Mouse (Mus musculus): ENCODE results near the gene Nsg1. TPM values are rescaled to one million over a fixed set of nuclear protein-coding genes. Genes with fewer than 3 reads are reported as not detected.

The Nsg1 gene
- polyA plus RNA-seq, 1 experiment from 2014 or later, result 23.4 TPM

DNA sequence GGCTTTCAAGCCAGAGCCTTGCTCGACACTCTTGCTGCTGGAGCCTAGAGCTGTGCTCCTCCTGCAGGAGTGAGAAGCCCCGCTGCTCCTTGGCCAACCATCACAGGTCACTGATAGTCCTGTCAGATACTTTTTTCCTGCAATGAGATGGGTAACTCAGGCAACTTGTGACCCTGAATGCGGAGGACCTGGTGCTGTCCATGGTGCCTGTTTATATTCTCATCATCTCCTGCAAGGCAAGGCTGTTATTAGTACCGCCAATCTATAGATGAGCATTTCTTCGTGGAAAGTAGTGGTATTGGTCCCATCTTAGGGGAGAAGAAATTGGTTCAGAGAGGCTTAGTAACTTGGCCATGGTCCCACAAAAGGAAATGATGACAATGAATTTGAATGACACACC, 14.1 kb upstream of the Nsg1 start:
- no peak overlapping the region for H3K27ac ChIP-seq (replicated peaks)
- H3K4me1 ChIP-seq (replicated peaks; ENCODE audit: control insufficient read depth, insufficient read depth), result no peaks in the 10 kb centered on the region
- no peak for ATAC-seq (ENCODE audit: low FRiP score, low TSS enrichment)
- H3K27me3 ChIP-seq (ENCODE audit: control insufficient read depth, insufficient read depth, low read length), result no peaks in the 10 kb centered on the region
- H3K4me2 ChIP-seq (replicated peaks; ENCODE audit: low read depth), result no peak overlapping the region
- no peak for DNase-seq (ENCODE audit: low spot score)
- no peak overlapping the region for H3K9ac ChIP-seq (ENCODE audit: low read length)
- 36% methylated on average over 5 of the region's 5 CpGs for whole genome bisulfite sequencing
- no peaks in the 10 kb centered on the region for H3K9me3 ChIP-seq (ENCODE audit: control insufficient read depth, low read length)
- H3K36me3 ChIP-seq (ENCODE audit: control insufficient read depth, insufficient read depth, low read length), result no peaks in the 10 kb centered on the region
- no peak overlapping the region for H3K4me3 ChIP-seq (ENCODE audit: low read depth, low read length)
- TF ChIP-seq EP300 (optimal IDR thresholded peaks at IDR 0.05), result no peak
- no peak for TF ChIP-seq CTCF (IDR thresholded peaks at IDR 0.05; ENCODE audit: low read depth)

- DNase-seq (ENCODE audit: low spot score) (no peak), ATAC-seq (ENCODE audit: low FRiP score, low TSS enrichment) (no peak)
- no peaks in the 10 kb centered on the region for H3K9me3 ChIP-seq (ENCODE audit: control insufficient read depth, low read length)
- no peak overlapping the region for H3K27ac ChIP-seq (replicated peaks)
- H3K9ac ChIP-seq (ENCODE audit: low read length), result no peak overlapping the region
- no peaks in the 10 kb centered on the region for H3K4me1 ChIP-seq (replicated peaks; ENCODE audit: control insufficient read depth, insufficient read depth)
- no peak overlapping the region for H3K4me2 ChIP-seq (replicated peaks; ENCODE audit: low read depth)
- H3K27me3 ChIP-seq (ENCODE audit: control insufficient read depth, insufficient read depth, low read length), result no peaks in the 10 kb centered on the region
- no peak for TF ChIP-seq EP300 (optimal IDR thresholded peaks at IDR 0.05)
- TF ChIP-seq CTCF (IDR thresholded peaks at IDR 0.05; ENCODE audit: low read depth), result no peak
- no peaks in the 10 kb centered on the region for H3K36me3 ChIP-seq (ENCODE audit: control insufficient read depth, insufficient read depth, low read length)
- no peak overlapping the region for H3K4me3 ChIP-seq (ENCODE audit: low read depth, low read length)
- WGBS, result 64% methylated on average over 11 of the region's 11 CpGs
Measured at GRCm38 (mm10) chr5:38168497-38168896, 8.8 kb upstream of the Nsg1 start.

GRCm38 (mm10) chr5:38158947-38159633, 617 bp downstream of the Nsg1 start:
- Histone ChIP-seq H3K4me3 (ENCODE audit: low read depth, low read length) (peak overlapping the region; percentile 65), H3K27ac (replicated peaks) (no peak overlapping the region; the same call in 1 of the 2 replicates), H3K27me3 (ENCODE audit: control insufficient read depth, insufficient read depth, low read length) (no peaks in the 10 kb centered on the region), H3K36me3 (ENCODE audit: control insufficient read depth, insufficient read depth, low read length) (no peaks in the 10 kb centered on the region), H3K4me2 (replicated peaks; ENCODE audit: low read depth) (peak overlapping the region; percentile 86), H3K4me1 (replicated peaks; ENCODE audit: control insufficient read depth, insufficient read depth) (no peaks in the 10 kb centered on the region), H3K9ac (ENCODE audit: low read length) (peak overlapping the region; percentile 64), H3K9me3 (ENCODE audit: control insufficient read depth, low read length) (no peaks in the 10 kb centered on the region)
- peak; percentile 42 for DNase-seq (ENCODE audit: low spot score)
- peak; percentile 49; the same call in 1 of the 2 replicates for ATAC-seq (ENCODE audit: low FRiP score, low TSS enrichment)
- under 1% methylated on average over 74 of the region's 79 CpGs for WGBS
- TF ChIP-seq CTCF (IDR thresholded peaks at IDR 0.05; ENCODE audit: low read depth), result no peak
- no peak for TF ChIP-seq EP300 (optimal IDR thresholded peaks at IDR 0.05)

DNA sequence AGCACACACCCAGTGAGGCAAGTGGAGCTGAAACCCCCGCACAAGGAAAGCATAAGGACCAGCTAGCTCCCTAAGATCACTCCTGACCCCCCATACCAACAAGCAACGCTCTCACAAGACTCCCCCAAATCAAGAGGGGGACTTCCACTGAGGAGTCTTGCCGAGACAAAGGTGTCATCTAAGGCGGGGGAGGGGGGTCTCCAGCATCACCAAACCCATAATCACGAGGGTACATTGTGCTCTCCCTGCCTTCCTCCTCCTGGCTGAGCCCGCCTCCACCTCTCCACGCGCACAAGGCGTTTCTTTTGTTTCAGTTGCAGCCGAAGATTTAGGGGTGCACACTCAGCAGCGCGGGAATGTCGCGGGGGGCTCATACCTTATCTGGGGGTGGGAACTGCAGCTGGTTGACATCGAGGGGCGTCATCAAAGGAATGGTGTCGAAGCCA, 1.2 kb downstream of the Nsg1 start:
- no peaks in the 10 kb centered on the region for H3K27me3 ChIP-seq (ENCODE audit: control insufficient read depth, insufficient read depth, low read length)
- 3% methylated on average over 17 of the region's 17 CpGs for WGBS
- peak; percentile 6; the same call in 1 of the 2 replicates for ATAC-seq (ENCODE audit: low FRiP score, low TSS enrichment)

DNA sequence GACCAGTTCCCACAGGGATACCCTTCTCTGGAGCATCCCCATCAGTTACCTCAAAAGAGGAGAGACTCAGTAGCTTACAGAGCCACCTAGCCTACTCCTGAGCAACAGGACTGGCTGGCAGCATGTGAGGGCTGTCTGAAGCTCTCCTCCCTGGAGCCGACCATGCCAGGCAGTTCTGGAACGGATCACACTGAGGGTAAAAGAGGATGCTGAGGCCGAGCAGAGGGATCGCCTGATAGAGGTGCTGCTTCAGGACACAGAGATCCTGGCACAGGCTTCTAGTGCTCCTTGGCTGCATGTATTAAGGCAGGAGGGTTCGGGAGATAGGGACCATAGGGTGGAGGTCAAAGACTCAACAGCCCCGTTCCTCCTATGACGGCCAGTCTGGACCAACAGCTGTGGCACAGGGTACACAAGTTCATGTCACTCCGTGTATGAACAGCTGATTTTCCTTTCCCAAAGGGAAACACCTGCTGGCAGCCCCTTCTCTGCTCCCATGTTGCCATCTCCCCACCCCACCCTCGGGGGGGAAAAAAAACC, 2.2 kb downstream of the Nsg1 start:
- H3K27me3 ChIP-seq (ENCODE audit: control insufficient read depth, insufficient read depth, low read length), result no peaks in the 10 kb centered on the region
- no peaks in the 10 kb centered on the region for H3K36me3 ChIP-seq (ENCODE audit: control insufficient read depth, insufficient read depth, low read length)
- 60% methylated on average over 9 of the region's 9 CpGs for WGBS
- H3K9ac ChIP-seq (ENCODE audit: low read length), result no peak overlapping the region
- no peak overlapping the region for H3K27ac ChIP-seq (replicated peaks)
- TF ChIP-seq EP300 (optimal IDR thresholded peaks at IDR 0.05) (no peak), CTCF (IDR thresholded peaks at IDR 0.05; ENCODE audit: low read depth) (no peak)
- H3K4me2 ChIP-seq (replicated peaks; ENCODE audit: low read depth), result no peak overlapping the region
- no peak overlapping the region for H3K4me3 ChIP-seq (ENCODE audit: low read depth, low read length)
- no peak for DNase-seq (ENCODE audit: low spot score)
- no peaks in the 10 kb centered on the region for H3K4me1 ChIP-seq (replicated peaks; ENCODE audit: control insufficient read depth, insufficient read depth)
- no peak for ATAC-seq (ENCODE audit: low FRiP score, low TSS enrichment)
- H3K9me3 ChIP-seq (ENCODE audit: control insufficient read depth, low read length), result no peaks in the 10 kb centered on the region

More for the DNA sequence above, 1.2 kb downstream of the Nsg1 start:
- DNase-seq (ENCODE audit: low spot score), result no peak
- Histone ChIP-seq H3K27ac (replicated peaks) (no peak overlapping the region; the same call in 1 of the 2 replicates), H3K4me1 (replicated peaks; ENCODE audit: control insufficient read depth, insufficient read depth) (no peaks in the 10 kb centered on the region), H3K9ac (ENCODE audit: low read length) (peak overlapping the region; percentile 64), H3K9me3 (ENCODE audit: control insufficient read depth, low read length) (no peaks in the 10 kb centered on the region), H3K36me3 (ENCODE audit: control insufficient read depth, insufficient read depth, low read length) (no peaks in the 10 kb centered on the region), H3K4me3 (ENCODE audit: low read depth, low read length) (peak overlapping the region; percentile 65), H3K4me2 (replicated peaks; ENCODE audit: low read depth) (peak overlapping the region; percentile 86)
- TF ChIP-seq EP300 (optimal IDR thresholded peaks at IDR 0.05), result no peak
- no peak for TF ChIP-seq CTCF (IDR thresholded peaks at IDR 0.05; ENCODE audit: low read depth)

- Histone ChIP-seq H3K4me3 (ENCODE audit: low read depth, low read length) (no peak overlapping the region), H3K9ac (ENCODE audit: low read length) (no peak overlapping the region), H3K36me3 (ENCODE audit: control insufficient read depth, insufficient read depth, low read length) (no peaks in the 10 kb centered on the region), H3K27me3 (ENCODE audit: control insufficient read depth, insufficient read depth, low read length) (no peaks in the 10 kb centered on the region), H3K9me3 (ENCODE audit: control insufficient read depth, low read length) (no peaks in the 10 kb centered on the region), H3K4me2 (replicated peaks; ENCODE audit: low read depth) (no peak overlapping the region), H3K27ac (replicated peaks) (no peak overlapping the region), H3K4me1 (replicated peaks; ENCODE audit: control insufficient read depth, insufficient read depth) (no peaks in the 10 kb centered on the region)
- DNase-seq (ENCODE audit: low spot score) (no peak), ATAC-seq (ENCODE audit: low FRiP score, low TSS enrichment) (no peak)
- TF ChIP-seq CTCF (IDR thresholded peaks at IDR 0.05; ENCODE audit: low read depth) (no peak), EP300 (optimal IDR thresholded peaks at IDR 0.05) (no peak)
- 82% methylated on average over 5 of the region's 5 CpGs for WGBS
Measured at GRCm38 (mm10) chr5:38153636-38154035, 6.1 kb downstream of the Nsg1 start.

Data from stomach, postnatal 0 days (tissue).